Mouse (Mus musculus) G1E (cell line): ENCODE measurements around the gene Prdm12.

Experiments
- GATA1 ChIP-seq: IDR thresholded peaks from 2 replicates; pipeline ENCODE4 v1.6.1; 2012; ENCODE audit warnings: borderline replicate concordance, low read length, inconsistent platforms, mixed read lengths
- TAL1 ChIP-seq: conservative IDR thresholded peaks from 2 replicates; pipeline ENCODE4 v1.6.1; 2012; ENCODE audit warnings: low read depth, low read length, inconsistent platforms, mixed read lengths

GRCm38 (mm10) chr2:31619208-31619607, 20.6 kb upstream of the Prdm12 start:
- TF ChIP-seq GATA1: no peak
- TF ChIP-seq TAL1: no peak
